Mouse (Mus musculus) retina, embryonic 14.5 days (tissue): Measurements from ENCODE around the gene Padi1.

Experiments used
- DNase-seq: peaks from one replicate; pipeline ENCODE4 v3.0.0-alpha.2; 2015; ENCODE audit warnings: low spot score

The Padi1 gene

GRCm38 (mm10) chr4:140862036-140862650, 16.6 kb upstream of the Padi1 start:
- no peak for DNase-seq

GRCm38 (mm10) chr4:140860767-140861147, 15.2 kb upstream of the Padi1 start:
- DNase-seq = no peak

- DNase-seq = no peak
Observed at GRCm38 (mm10) chr4:140860125-140860766, 14.7 kb upstream of the Padi1 start.

- no peak for DNase-seq
Observed at GRCm38 (mm10) chr4:140859291-140859690, 13.7 kb upstream of the Padi1 start.

- no peak for DNase-seq
Observed at GRCm38 (mm10) chr4:140857813-140858212, 12.2 kb upstream of the Padi1 start.

- DNase-seq = no peak
Observed at GRCm38 (mm10) chr4:140857041-140857440, 11.5 kb upstream of the Padi1 start.

GRCm38 (mm10) chr4:140855151-140855550, 9.6 kb upstream of the Padi1 start:
- no peak for DNase-seq

- no peak for DNase-seq
Observed at GRCm38 (mm10) chr4:140854455-140854864, 8.9 kb upstream of the Padi1 start.

GRCm38 (mm10) chr4:140853626-140854025, 8.0 kb upstream of the Padi1 start:
- DNase-seq = no peak

- peak; percentile 62 for DNase-seq
Observed at GRCm38 (mm10) chr4:140849310-140849709, 3.7 kb upstream of the Padi1 start.

GRCm38 (mm10) chr4:140844991-140845390, 587 bp downstream of the Padi1 start:
- DNase-seq = no peak

GRCm38 (mm10) chr4:140843670-140844280, 1.8 kb downstream of the Padi1 start:
- no peak for DNase-seq

GRCm38 (mm10) chr4:140842909-140843308, 2.7 kb downstream of the Padi1 start:
- no peak for DNase-seq

- peak; percentile 53 for DNase-seq
Observed at GRCm38 (mm10) chr4:140837879-140838278, 7.7 kb downstream of the Padi1 start.

GRCm38 (mm10) chr4:140836208-140836866, 9.2 kb downstream of the Padi1 start:
- DNase-seq = no peak

- no peak for DNase-seq
Observed at GRCm38 (mm10) chr4:140835682-140836081, 9.9 kb downstream of the Padi1 start.

- DNase-seq = no peak
Observed at GRCm38 (mm10) chr4:140834327-140834934, 11.1 kb downstream of the Padi1 start.

GRCm38 (mm10) chr4:140832821-140833220, 12.8 kb downstream of the Padi1 start:
- no peak for DNase-seq

- no peak for DNase-seq
Observed at GRCm38 (mm10) chr4:140831808-140832207, 13.8 kb downstream of the Padi1 start.

- no peak for DNase-seq
Observed at GRCm38 (mm10) chr4:140827237-140827636, 18.3 kb downstream of the Padi1 start.

- DNase-seq = no peak
Observed at GRCm38 (mm10) chr4:140825942-140826341, 19.6 kb downstream of the Padi1 start.

- peak; percentile 69 for DNase-seq
Observed at GRCm38 (mm10) chr4:140821988-140822387, 23.6 kb downstream of the Padi1 start.

- no peak for DNase-seq
Observed at GRCm38 (mm10) chr4:140817413-140817812, 28.2 kb downstream of the Padi1 start.
